Mouse (Mus musculus) stomach, postnatal 0 days (tissue): ENCODE results near the gene Psme3. TPM values are rescaled to one million over a fixed set of nuclear protein-coding genes. Genes with fewer than 3 reads are reported as not detected.
A peak's percentile ranks its signal among the peaks of the same experiment; 100 is the strongest.

ENCODE experiments used
- ATAC-seq: fragments of 200-750 bp; cut with Nextera tagmentation; 2 replicates; pipeline ENCODE4 v1.8.0; 2017; ENCODE audit not compliant: low FRiP score, low TSS enrichment
- DNase-seq: peaks from one replicate; pipeline ENCODE4 v3.0.0-alpha.2; 2016; ENCODE audit warnings: low spot score
- H3K27ac ChIP-seq: fragments of 300-500 bp; sonication (generic); replicated peaks from 2 replicates; pipeline ENCODE4 v1.5.1; 2014; ENCODE audit warnings: mild to moderate bottlenecking, control low read depth
- H3K27me3 ChIP-seq: fragments of 300-500 bp; sonication (generic); 2 replicates; pipeline ENCODE4 v1.6.1; 2014; ENCODE audit warnings: low read length; ENCODE audit not compliant: control insufficient read depth, insufficient read depth
- H3K36me3 ChIP-seq: fragments of 300-500 bp; sonication (generic); 2 replicates; pipeline ENCODE4 v1.6.1; 2014; ENCODE audit warnings: low read length, mixed read lengths; ENCODE audit not compliant: control insufficient read depth, insufficient read depth
- H3K4me1 ChIP-seq: fragments of 300-500 bp; sonication (generic); replicated peaks from 2 replicates; pipeline ENCODE4 v1.6.1; 2014; ENCODE audit warnings: antibody characterized with exemption; ENCODE audit not compliant: control insufficient read depth, insufficient read depth
- H3K4me2 ChIP-seq: fragments of 300-500 bp; sonication (generic); replicated peaks from 2 replicates; pipeline ENCODE4 v1.6.1; 2014; ENCODE audit warnings: low read depth, mild to moderate bottlenecking, control low read depth, moderate library complexity
- H3K4me3 ChIP-seq: fragments of 300-500 bp; sonication (generic); 2 replicates; pipeline ENCODE4 v1.5.1; 2014; ENCODE audit warnings: low read depth, low read length, control low read depth
- H3K9ac ChIP-seq: fragments of 300-500 bp; sonication (generic); 2 replicates; pipeline ENCODE4 v1.6.1; 2014; ENCODE audit warnings: mild to moderate bottlenecking, low read length, control low read depth, mixed read lengths
- H3K9me3 ChIP-seq: fragments of 300-500 bp; sonication (generic); 2 replicates; pipeline ENCODE4 v1.6.1; 2016; ENCODE audit warnings: low read length; ENCODE audit not compliant: control insufficient read depth
- CTCF ChIP-seq: IDR thresholded peaks from 2 replicates; pipeline ENCODE4 v1.5.1; 2016; ENCODE audit warnings: antibody characterized with exemption, low read depth, mild to moderate bottlenecking, moderate library complexity
- EP300 ChIP-seq: optimal IDR thresholded peaks from 2 replicates; pipeline ENCODE3; 2016; ENCODE audit warnings: antibody characterized with exemption
- WGBS: fragments of 180-500 bp; shearing (Covaris S2); extraction: QIAGEN DNeasy Blood & Tissue Kit; methylation state at CpG from one replicate; pipeline ENCODE4 v1.1.7; 2014; 5-methylcytosine and 5-hydroxymethylcytosine counted together
- polyA plus RNA-seq: library from polyadenylated mRNA; unstranded; fragments of >200 nt; fragmentation: Nextera tagmentation; extraction: Ambion mirVana; gene quantifications from 2 replicates; pipeline ENCODE4 v1.2.1, GENCODE M21; 2015

Psme3 gene
- polyA plus RNA-seq, 1 experiment from 2014 or later = 64.2 TPM

- no peaks in the 10 kb centered on the region for H3K27me3 ChIP-seq
- H3K27ac ChIP-seq = peak within 1 kb of the TSS; percentile 74
- ATAC-seq (peak; percentile 93), DNase-seq (peak; percentile 97)
- H3K9ac ChIP-seq = peak within 1 kb of the TSS; percentile 89
- H3K4me1 ChIP-seq = peaks cover 7% of the 10 kb centered on the region; the same call in 1 of the 2 replicates
- 6% methylated on average over 39 of the region's 39 CpGs for WGBS
- H3K4me2 ChIP-seq = peak within 1 kb of the TSS; percentile 97
- no peaks in the 10 kb centered on the region for H3K9me3 ChIP-seq
- no peak for TF ChIP-seq EP300
- peak; percentile 99 for TF ChIP-seq CTCF
- peak within 1 kb of the TSS; percentile 89 for H3K4me3 ChIP-seq
- H3K36me3 ChIP-seq = peaks cover 4% of the 10 kb centered on the region; the same call in 1 of the 2 replicates
Measured at GRCm38 (mm10) chr11:101302004-101302798, 13.8 kb upstream of the Psme3 start, which contains the start of gene Becn1. Gene Becn1, minus strand, starts transcription at chr11:101302286.

- peak; percentile 47; the same call in 1 of the 2 replicates for ATAC-seq
- no peak overlapping the region for H3K9ac ChIP-seq
Measured at GRCm38 (mm10) chr11:101307744-101308143, 8.3 kb upstream of the Psme3 start.

GRCm38 (mm10) chr11:101311083-101311482 is 4.9 kb upstream of the Psme3 start:
- Histone ChIP-seq H3K27ac (no peak overlapping the region), H3K36me3 (no peaks in the 10 kb centered on the region), H3K9me3 (no peaks in the 10 kb centered on the region), H3K27me3 (no peaks in the 10 kb centered on the region), H3K4me2 (no peak overlapping the region), H3K9ac (no peak overlapping the region), H3K4me3 (no peak overlapping the region), H3K4me1 (no peaks in the 10 kb centered on the region)
- 83% methylated on average over 3 of the region's 3 CpGs for WGBS
- ATAC-seq = no peak
- DNase-seq = no peak
- no peak for TF ChIP-seq EP300
- no peak for TF ChIP-seq CTCF

More at GRCm38 (mm10) chr11:101307744-101308143, 8.3 kb upstream of the Psme3 start:
- Histone ChIP-seq H3K27ac (no peak overlapping the region), H3K4me1 (no peaks in the 10 kb centered on the region), H3K27me3 (no peaks in the 10 kb centered on the region), H3K4me3 (no peak overlapping the region), H3K4me2 (no peak overlapping the region), H3K36me3 (no peaks in the 10 kb centered on the region), H3K9me3 (no peaks in the 10 kb centered on the region)
- no peak for DNase-seq
- WGBS = 22% methylated on average over 5 of the region's 5 CpGs
- no peak for TF ChIP-seq CTCF
- TF ChIP-seq EP300 = no peak

- no peaks in the 10 kb centered on the region for H3K27me3 ChIP-seq
- no peaks in the 10 kb centered on the region for H3K36me3 ChIP-seq
- no peak overlapping the region for H3K4me3 ChIP-seq
- WGBS = 36% methylated on average over 3 of the region's 3 CpGs
- H3K27ac ChIP-seq = no peak overlapping the region
- TF ChIP-seq EP300 (no peak), CTCF (no peak)
- H3K9me3 ChIP-seq = no peaks in the 10 kb centered on the region
- H3K4me1 ChIP-seq = peaks cover 3% of the 10 kb centered on the region; the same call in 1 of the 2 replicates
- ATAC-seq (no peak), DNase-seq (no peak)
- H3K9ac ChIP-seq = no peak overlapping the region
- H3K4me2 ChIP-seq = no peak overlapping the region
Measured at GRCm38 (mm10) chr11:101312150-101312549, 3.9 kb upstream of the Psme3 start.

GRCm38 (mm10) chr11:101314567-101314966 is 1.4 kb upstream of the Psme3 start:
- H3K4me2 ChIP-seq = no peak overlapping the region
- no peaks in the 10 kb centered on the region for H3K27me3 ChIP-seq
- ATAC-seq = no peak
- TF ChIP-seq CTCF (0 out of 2 replicates have a peak, but pooled peaks have one; percentile 27), EP300 (no peak)
- no peak overlapping the region for H3K9ac ChIP-seq
- H3K27ac ChIP-seq = no peak overlapping the region
- H3K4me1 ChIP-seq = peaks cover 3% of the 10 kb centered on the region; the same call in 1 of the 2 replicates
- H3K36me3 ChIP-seq = peaks cover 6% of the 10 kb centered on the region; the same call in 1 of the 2 replicates
- no peaks in the 10 kb centered on the region for H3K9me3 ChIP-seq
- WGBS = 87% methylated on average over 1 of the region's 1 CpGs
- no peak overlapping the region for H3K4me3 ChIP-seq
- no peak for DNase-seq
